ENCODE assay signal across 10 mouse cellular contexts in the genomic region with DNA sequence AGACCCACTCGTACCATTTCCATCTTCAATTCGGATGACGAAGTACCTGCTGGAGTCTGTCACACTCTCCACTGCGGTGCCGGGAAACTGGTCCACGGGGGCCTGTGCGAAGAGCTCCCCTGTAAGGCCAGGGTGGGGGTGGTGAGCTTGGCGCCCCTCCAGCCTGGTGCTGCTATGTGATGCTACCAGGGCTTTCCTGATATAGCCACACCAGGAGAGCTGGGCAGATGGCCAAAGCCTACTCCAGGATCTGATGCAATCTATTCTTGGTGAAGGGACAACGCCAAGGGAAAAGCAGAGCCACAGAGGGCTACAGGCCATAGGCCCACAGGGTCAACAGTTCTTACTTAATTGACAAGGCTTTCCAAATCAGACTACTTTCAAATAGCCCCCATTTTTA. TPM values are rescaled to one million over a fixed set of nuclear protein-coding genes. Genes with fewer than 3 reads are reported as not detected.
DNase-seq lines count a peak whose midpoint lies in the region; ATAC-seq and TF ChIP-seq lines count a peak whose summit lies in the region.
"Had no signal": no experiment of that assay in that cellular context is flagged by ENCODE, and none has a peak within 500 bp of the region (broad histone marks: within the 10 kb centered on the region; RNA-seq: fewer than 3 reads in every experiment).

No protein-coding gene starts in this region.

- H3K9ac ChIP-seq in lung, embryonic 14.5 days, result no peak overlapping the region
- H3K9ac ChIP-seq in hindbrain, embryonic 14.5 days, result no peak overlapping the region
- H3K9ac ChIP-seq in kidney, embryonic 15.5 days, result no peak overlapping the region

- H3K27me3 ChIP-seq in heart, embryonic 10.5 days (ENCODE audit: insufficient read depth, poor library complexity, severe bottlenecking), result no peaks in the 10 kb centered on the region
- no peaks in the 10 kb centered on the region for H3K27me3 ChIP-seq in lung, embryonic 14.5 days (ENCODE audit: insufficient read depth, low read length)
- no peaks in the 10 kb centered on the region for H3K27me3 ChIP-seq in hindbrain, embryonic 14.5 days (ENCODE audit: control insufficient read depth, insufficient read depth, low read length)
- no peaks in the 10 kb centered on the region for H3K27me3 ChIP-seq in kidney, embryonic 15.5 days

- WGBS in bone marrow, adult 2 months, result 57% methylated on average over 9 of the region's 9 CpGs
- 84% methylated on average over 9 of the region's 9 CpGs for WGBS in heart, embryonic 10.5 days
- WGBS in lung, embryonic 14.5 days, result 62% methylated on average over 9 of the region's 9 CpGs
- 85% methylated on average over 9 of the region's 9 CpGs for WGBS in hindbrain, embryonic 14.5 days
- 89% methylated on average over 9 of the region's 9 CpGs for WGBS in kidney, embryonic 15.5 days

- peak; percentile 66 for DNase-seq in adrenal gland, adult 2 months
- no peak for DNase-seq in adrenal gland, adult 18-20 months (ENCODE audit: low spot score in 2 of 2)
- no peak for DNase-seq in heart, embryonic 10.5 days (ENCODE audit: low spot score)
- DNase-seq in lung, embryonic 14.5 days, result peak; percentile 57
- DNase-seq in hindbrain, embryonic 14.5 days (ENCODE audit: low spot score), result no peak
- DNase-seq in neural tube, embryonic 10.5 days (ENCODE audit: extremely low spot score, low spot score), result no peak

- TF ChIP-seq POLR2A in bone marrow, adult 2 months (IDR thresholded peaks at IDR 0.05; ENCODE audit: borderline replicate concordance, control insufficient read depth, low read depth, low read length), result no peak

- peaks cover 2% of the 10 kb centered on the region; the same call in 1 of the 2 replicates for H3K4me1 ChIP-seq in bone marrow, adult 2 months (ENCODE audit: control insufficient read depth, insufficient read depth, low read length)
- peaks cover 46% of the 10 kb centered on the region for H3K4me1 ChIP-seq in heart, embryonic 10.5 days
- H3K4me1 ChIP-seq in lung, embryonic 14.5 days (ENCODE audit: insufficient read depth), result peaks cover 7% of the 10 kb centered on the region; the same call in 1 of the 2 replicates
- H3K4me1 ChIP-seq in hindbrain, embryonic 14.5 days (replicated peaks; ENCODE audit: control insufficient read depth, insufficient read depth, low read length), result peaks cover 18% of the 10 kb centered on the region; the same call in 1 of the 2 replicates
- H3K4me1 ChIP-seq in kidney, embryonic 15.5 days, result peaks cover 16% of the 10 kb centered on the region

- no peak for TF ChIP-seq CTCF in bone marrow, adult 2 months (IDR thresholded peaks at IDR 0.05; ENCODE audit: control insufficient read depth, insufficient read depth, low read length)
- no peak for TF ChIP-seq CTCF in lung, embryonic 14.5 days (IDR thresholded peaks at IDR 0.05; ENCODE audit: low read depth)

- peaks cover 63% of the 10 kb centered on the region for H3K36me3 ChIP-seq in heart, embryonic 10.5 days
- peaks cover 57% of the 10 kb centered on the region for H3K36me3 ChIP-seq in lung, embryonic 14.5 days (ENCODE audit: insufficient read depth)
- H3K36me3 ChIP-seq in hindbrain, embryonic 14.5 days (replicated peaks; ENCODE audit: control insufficient read depth, insufficient read depth), result peaks cover 66% of the 10 kb centered on the region
- peaks cover 68% of the 10 kb centered on the region for H3K36me3 ChIP-seq in kidney, embryonic 15.5 days

- H3K4me3 ChIP-seq in bone marrow, adult 2 months (replicated peaks; ENCODE audit: control insufficient read depth, low read depth, low read length), result no peak overlapping the region
- no peak overlapping the region for H3K4me3 ChIP-seq in heart, embryonic 10.5 days
- H3K4me3 ChIP-seq in lung, embryonic 14.5 days (ENCODE audit: low read depth, low read length), result no peak overlapping the region
- no peak overlapping the region for H3K4me3 ChIP-seq in hindbrain, embryonic 14.5 days (replicated peaks; ENCODE audit: low read length)
- no peak overlapping the region for H3K4me3 ChIP-seq in kidney, embryonic 15.5 days (replicated peaks)

- H3K9me3 ChIP-seq in heart, embryonic 10.5 days, result no peaks in the 10 kb centered on the region
- H3K9me3 ChIP-seq in lung, embryonic 14.5 days (ENCODE audit: low read depth, low read length), result no peaks in the 10 kb centered on the region
- H3K9me3 ChIP-seq in hindbrain, embryonic 14.5 days (ENCODE audit: control insufficient read depth, low read length), result no peaks in the 10 kb centered on the region
- no peaks in the 10 kb centered on the region for H3K9me3 ChIP-seq in kidney, embryonic 15.5 days (replicated peaks)

- no peak overlapping the region for H3K4me2 ChIP-seq in lung, embryonic 14.5 days
- no peak overlapping the region for H3K4me2 ChIP-seq in hindbrain, embryonic 14.5 days (replicated peaks)
- no peak overlapping the region for H3K4me2 ChIP-seq in kidney, embryonic 15.5 days

- no peak for ATAC-seq in lung, embryonic 14.5 days (ENCODE audit: insufficient read depth)
- no peak for ATAC-seq in hindbrain, embryonic 14.5 days (ENCODE audit: low FRiP score)
- ATAC-seq in kidney, embryonic 15.5 days (replicated peaks; ENCODE audit: low FRiP score), result no peak

- peak overlapping the region; percentile 57 for H3K27ac ChIP-seq in bone marrow, adult 2 months (ENCODE audit: control insufficient read depth, insufficient read depth, low read depth, low read length, poor library complexity)
- peak overlapping the region; percentile 25; the same call in 1 of the 2 replicates for H3K27ac ChIP-seq in heart, embryonic 10.5 days
- no peak overlapping the region for H3K27ac ChIP-seq in lung, embryonic 14.5 days (ENCODE audit: low read depth)
- H3K27ac ChIP-seq in hindbrain, embryonic 14.5 days, result no peak overlapping the region
- no peak overlapping the region for H3K27ac ChIP-seq in kidney, embryonic 15.5 days

RNA-seq across cellular contexts. Expression of a gene that starts 4.5 kb away (rescaled TPM):
- total RNA-seq in adrenal gland, adult 2 months (2021), result 10 to 100 TPM; 55.8 to 65.3 TPM
- polyA plus RNA-seq in adrenal gland, adult 2 months (2012; rRNA removed), result 54.8 and 63.7 TPM in 2 replicates
- total RNA-seq in adrenal gland, adult 18-20 months (2021), result 10 to 100 TPM; 59.3 to 61.1 TPM
- 69.2 and 91.5 TPM in 2 replicates for polyA plus RNA-seq in bone marrow, adult 2 months (2011; ENCODE audit: insufficient read depth, insufficient read length, low replicate concordance, missing spikeins)
- polyA plus RNA-seq in heart, embryonic 10.5 days (2016; fragmentation: Nextera tagmentation; extraction: Ambion mirVana), result 41.9 and 53.4 TPM in 2 replicates
- polyA plus RNA-seq in lung, embryonic 14.5 days (2014; fragmentation: Nextera tagmentation; extraction: Ambion mirVana), result 88.9 and 93.6 TPM in 2 replicates
- polyA plus RNA-seq in hindbrain, embryonic 14.5 days (2014; fragmentation: Nextera tagmentation; extraction: Ambion mirVana), result 44.2 and 46.9 TPM in 2 replicates
- polyA plus RNA-seq in kidney, embryonic 15.5 days (2015; fragmentation: Nextera tagmentation; extraction: Ambion mirVana), result 80.0 and 89.4 TPM in 2 replicates

RNA-seq across cellular contexts. Expression of a gene that starts 13.3 kb away (rescaled TPM):
- 1 to 10 TPM; 5.6 to 7.4 TPM for total RNA-seq in adrenal gland, adult 2 months (2021)
- 7.1 and 10.5 TPM in 2 replicates for polyA plus RNA-seq in adrenal gland, adult 2 months (2012; rRNA removed)
- 1 to 10 TPM; 6.4 to 6.9 TPM for total RNA-seq in adrenal gland, adult 18-20 months (2021)
- polyA plus RNA-seq in bone marrow, adult 2 months (2011; ENCODE audit: insufficient read depth, insufficient read length, low replicate concordance, missing spikeins), result 4.6 and 9.6 TPM in 2 replicates
- 4.7 and 6.4 TPM in 2 replicates for polyA plus RNA-seq in heart, embryonic 10.5 days (2016; fragmentation: Nextera tagmentation; extraction: Ambion mirVana)
- 7.4 and 9.8 TPM in 2 replicates for polyA plus RNA-seq in lung, embryonic 14.5 days (2014; fragmentation: Nextera tagmentation; extraction: Ambion mirVana)
- 5.0 and 5.4 TPM in 2 replicates for polyA plus RNA-seq in hindbrain, embryonic 14.5 days (2014; fragmentation: Nextera tagmentation; extraction: Ambion mirVana)
- 8.5 and 9.5 TPM in 2 replicates for polyA plus RNA-seq in kidney, embryonic 15.5 days (2015; fragmentation: Nextera tagmentation; extraction: Ambion mirVana)

RNA-seq across cellular contexts. Expression of a gene that starts 14.5 kb away (rescaled TPM):
- not detected for total RNA-seq in adrenal gland, adult 2 months (2021)
- not detected in 2 replicates for polyA plus RNA-seq in adrenal gland, adult 2 months (2012; rRNA removed)
- total RNA-seq in adrenal gland, adult 18-20 months (2021), result not detected
- not detected in 2 replicates for polyA plus RNA-seq in bone marrow, adult 2 months (2011; ENCODE audit: insufficient read depth, insufficient read length, low replicate concordance, missing spikeins)
- 0.05 TPM in 1 of 2 replicates, not detected in the other for polyA plus RNA-seq in heart, embryonic 10.5 days (2016; fragmentation: Nextera tagmentation; extraction: Ambion mirVana)
- polyA plus RNA-seq in lung, embryonic 14.5 days (2014; fragmentation: Nextera tagmentation; extraction: Ambion mirVana), result 0.20 and 0.34 TPM in 2 replicates
- polyA plus RNA-seq in hindbrain, embryonic 14.5 days (2014; fragmentation: Nextera tagmentation; extraction: Ambion mirVana), result 0.46 and 0.96 TPM in 2 replicates
- polyA plus RNA-seq in kidney, embryonic 15.5 days (2015; fragmentation: Nextera tagmentation; extraction: Ambion mirVana), result 0.50 and 0.64 TPM in 2 replicates
- total RNA-seq: neutrophil, adult 5-6 weeks had no signal
- polyA plus RNA-seq: large intestine, adult 2 months had no signal

Comparison
In these comparisons a context has a peak if more than half of its experiments do, and no peak if none do; other contexts are left out.
1. DNase-seq: peak in adrenal gland, adult 2 months (single experiment) and lung, embryonic 14.5 days (single experiment); none in adrenal gland, adult 18-20 months (0 of 2), heart, embryonic 10.5 days (single experiment), hindbrain, embryonic 14.5 days (single experiment) and neural tube, embryonic 10.5 days (single experiment).
2. H3K27ac ChIP-seq: peak in bone marrow, adult 2 months (single experiment) and heart, embryonic 10.5 days (single experiment); none in lung, embryonic 14.5 days (single experiment), hindbrain, embryonic 14.5 days (single experiment) and kidney, embryonic 15.5 days (single experiment).